In genomic region chr4:82333413-82333812, GRCm38 (mm10) we compare ENCODE assay signal across 19 mouse cellular contexts.
A peak's percentile ranks its signal among the peaks of the same experiment; 100 is the strongest.
DNase-seq lines count a peak whose midpoint lies in the region; ATAC-seq and TF ChIP-seq lines count a peak whose summit lies in the region.
"Had no signal": no experiment of that assay in that cellular context is flagged by ENCODE, and none has a peak within 500 bp of the region (broad histone marks: within the 10 kb centered on the region; RNA-seq: fewer than 3 reads in every experiment).

No protein-coding gene starts in this region.

- TF ChIP-seq POLR2A in heart, adult 2 months (IDR thresholded peaks at IDR 0.05; ENCODE audit: insufficient read depth, low read depth, low read length), result no peak
- TF ChIP-seq POLR2A in lung, adult 2 months (IDR thresholded peaks at IDR 0.05; ENCODE audit: borderline replicate concordance, extremely low read depth, low read depth, low read length), result no peak

- TF ChIP-seq EP300 in heart, adult 2 months (IDR thresholded peaks at IDR 0.05; ENCODE audit: insufficient read depth, low read depth, low read length), result no peak
- no peak for TF ChIP-seq EP300 in heart, postnatal 0 days (IDR thresholded peaks at IDR 0.05; ENCODE audit: low read depth)

- H3K9me3 ChIP-seq in heart, embryonic 13.5 days, result no peaks in the 10 kb centered on the region
- no peaks in the 10 kb centered on the region for H3K9me3 ChIP-seq in heart, embryonic 15.5 days (replicated peaks)
- no peaks in the 10 kb centered on the region for H3K9me3 ChIP-seq in heart, postnatal 0 days (replicated peaks; ENCODE audit: control insufficient read depth, low read length)
- H3K9me3 ChIP-seq: embryonic facial prominence, embryonic 13.5 days; forebrain, embryonic 12.5 days; hindbrain, embryonic 12.5 days had no signal

- no peak for ATAC-seq in heart, embryonic 13.5 days (ENCODE audit: extremely low read depth, insufficient number of reproducible peaks, low FRiP score, low TSS enrichment)
- 0 out of 2 replicates have a peak, but pooled peaks have one; percentile 31 for ATAC-seq in heart, embryonic 15.5 days (replicated peaks; ENCODE audit: insufficient number of reproducible peaks, insufficient read depth, low FRiP score, low read depth)
- ATAC-seq in heart, postnatal 0 days (ENCODE audit: insufficient read depth, low read depth), result peak; percentile 80
- ATAC-seq: hindbrain, embryonic 16.5 days; inflammation-experienced regulatory T-cells, adult 6 months; intestine, postnatal 0 days had no signal

- H3K27me3 ChIP-seq in heart, adult 2 months (ENCODE audit: control insufficient read depth, insufficient read depth, low read length), result no peaks in the 10 kb centered on the region
- no peaks in the 10 kb centered on the region for H3K27me3 ChIP-seq in heart, embryonic 13.5 days (replicated peaks)
- no peaks in the 10 kb centered on the region for H3K27me3 ChIP-seq in heart, embryonic 15.5 days
- no peaks in the 10 kb centered on the region for H3K27me3 ChIP-seq in heart, postnatal 0 days (ENCODE audit: control insufficient read depth, insufficient read depth, low read length)
- H3K27me3 ChIP-seq: embryonic facial prominence, embryonic 13.5 days; forebrain, embryonic 12.5 days; hindbrain, embryonic 12.5 days had no signal

- no peak for DNase-seq in heart, adult 2 months
- DNase-seq in heart, postnatal 36 days, result no peak
- no peak for DNase-seq in heart, postnatal 10 days
- DNase-seq in heart, postnatal 0 days (ENCODE audit: low spot score), result peak; percentile 63
- DNase-seq in lung, adult 2 months, result no peak
- DNase-seq: adrenal gland, adult 2 months; adrenal gland, postnatal 25 days; cerebellum, adult 18-20 months; cerebellum, adult 9-11 months; cerebellum, postnatal 36 days; kidney, adult 8-10 months had no signal

- TF ChIP-seq CTCF in heart, adult 2 months (IDR thresholded peaks at IDR 0.05), result no peak
- TF ChIP-seq CTCF in heart, postnatal 0 days (IDR thresholded peaks at IDR 0.05; ENCODE audit: low read depth), result no peak
- no peak for TF ChIP-seq CTCF in lung, adult 2 months (IDR thresholded peaks at IDR 0.05; ENCODE audit: insufficient read depth, low read length)

- WGBS in heart, adult 2 months, result 71% methylated on average over 3 of the region's 3 CpGs
- 49% methylated on average over 3 of the region's 3 CpGs for WGBS in heart, embryonic 13.5 days
- 53% methylated on average over 3 of the region's 3 CpGs for WGBS in heart, embryonic 15.5 days
- WGBS in heart, postnatal 0 days, result 35% methylated on average over 3 of the region's 3 CpGs
- WGBS in lung, adult 2 months, result 76% methylated on average over 3 of the region's 3 CpGs

- H3K79me2 ChIP-seq in heart, adult 2 months (replicated peaks; ENCODE audit: control insufficient read depth, insufficient read depth, low read length), result peaks cover 2% of the 10 kb centered on the region; the same call in 1 of the 2 replicates

- peaks cover 7% of the 10 kb centered on the region for H3K4me1 ChIP-seq in heart, adult 2 months (ENCODE audit: control insufficient read depth, insufficient read depth, low read length)
- H3K4me1 ChIP-seq in heart, embryonic 13.5 days, result peaks cover 29% of the 10 kb centered on the region
- peaks cover 20% of the 10 kb centered on the region for H3K4me1 ChIP-seq in heart, embryonic 15.5 days (replicated peaks)
- H3K4me1 ChIP-seq in heart, postnatal 0 days (ENCODE audit: control insufficient read depth, insufficient read depth), result peaks cover 34% of the 10 kb centered on the region
- H3K4me1 ChIP-seq in lung, adult 2 months (ENCODE audit: control insufficient read depth, insufficient read depth, low read length), result peaks cover 12% of the 10 kb centered on the region
- H3K4me1 ChIP-seq: hindbrain, embryonic 12.5 days had no signal

- peaks cover 41% of the 10 kb centered on the region for H3K36me3 ChIP-seq in heart, adult 2 months (ENCODE audit: control insufficient read depth, insufficient read depth, low read length)
- H3K36me3 ChIP-seq in heart, embryonic 13.5 days, result peaks cover 26% of the 10 kb centered on the region
- peaks cover 22% of the 10 kb centered on the region for H3K36me3 ChIP-seq in heart, embryonic 15.5 days
- peaks cover 16% of the 10 kb centered on the region; the same call in 1 of the 2 replicates for H3K36me3 ChIP-seq in heart, postnatal 0 days (replicated peaks; ENCODE audit: control insufficient read depth, insufficient read depth, low read length)
- H3K36me3 ChIP-seq: hindbrain, embryonic 12.5 days had no signal

- H3K27ac ChIP-seq in heart, adult 2 months, result peak overlapping the region; percentile 85
- peak overlapping the region; percentile 90 for H3K27ac ChIP-seq in heart, embryonic 13.5 days (replicated peaks)
- peak overlapping the region; percentile 76 for H3K27ac ChIP-seq in heart, embryonic 15.5 days
- peak overlapping the region; percentile 86 for H3K27ac ChIP-seq in heart, postnatal 0 days (ENCODE audit: low read depth)
- H3K27ac ChIP-seq: embryonic facial prominence, embryonic 13.5 days; forebrain, embryonic 12.5 days; hindbrain, embryonic 12.5 days had no signal

- H3K4me3 ChIP-seq in heart, adult 2 months, result peak overlapping the region; percentile 7; the same call in 1 of the 2 replicates
- no peak overlapping the region for H3K4me3 ChIP-seq in heart, embryonic 13.5 days
- no peak overlapping the region for H3K4me3 ChIP-seq in heart, embryonic 15.5 days
- no peak overlapping the region for H3K4me3 ChIP-seq in heart, postnatal 0 days (ENCODE audit: low read depth, low read length)
- no peak overlapping the region for H3K4me3 ChIP-seq in lung, adult 2 months (replicated peaks; ENCODE audit: extremely low read depth, low read depth, low read length)
- H3K4me3 ChIP-seq: embryonic facial prominence, embryonic 13.5 days; forebrain, embryonic 12.5 days; hindbrain, embryonic 12.5 days had no signal

- intact Hi-C loops in heart, adult 2 months (cut with DNase I), result no loop called here
- intact Hi-C loops in heart, postnatal 36 days (cut with DNase I), result no loop called here
- intact Hi-C loops in heart, postnatal 10 days (cut with DNase I), result no loop called here

- peak overlapping the region; percentile 46 for H3K4me2 ChIP-seq in heart, embryonic 13.5 days
- H3K4me2 ChIP-seq in heart, embryonic 15.5 days, result no peak overlapping the region
- H3K4me2 ChIP-seq in heart, postnatal 0 days (ENCODE audit: low read depth, low read length), result peak overlapping the region; percentile 39; the same call in 1 of the 2 replicates
- H3K4me2 ChIP-seq: embryonic facial prominence, embryonic 13.5 days; forebrain, embryonic 12.5 days; hindbrain, embryonic 12.5 days had no signal

- peak overlapping the region; percentile 51; the same call in 1 of the 2 replicates for H3K9ac ChIP-seq in heart, adult 2 months (ENCODE audit: low read depth, low read length)
- H3K9ac ChIP-seq in heart, embryonic 13.5 days, result no peak overlapping the region
- H3K9ac ChIP-seq in heart, embryonic 15.5 days, result no peak overlapping the region
- no peak overlapping the region for H3K9ac ChIP-seq in heart, postnatal 0 days (replicated peaks; ENCODE audit: low read depth, low read length)
- H3K9ac ChIP-seq: embryonic facial prominence, embryonic 13.5 days; forebrain, embryonic 12.5 days; hindbrain, embryonic 12.5 days had no signal
